Mouse (Mus musculus) stomach, embryonic 14.5 days (tissue): ENCODE results near the gene Pkdrej. TPM values are rescaled to one million over a fixed set of nuclear protein-coding genes. Genes with fewer than 3 reads are reported as not detected.

Source experiments
- ATAC-seq: fragments of 200-750 bp; cut with Nextera tagmentation; 2 replicates; pipeline ENCODE4 v1.8.0; 2017; ENCODE audit warnings: low read depth, moderate TSS enrichment; ENCODE audit not compliant: insufficient number of reproducible peaks, insufficient read depth, low FRiP score
- H3K27ac ChIP-seq: fragments of 300-500 bp; sonication (generic); 2 replicates; pipeline ENCODE4 v1.5.1; 2014; ENCODE audit warnings: mild to moderate bottlenecking, low read length, moderate library complexity, mixed read lengths
- H3K27me3 ChIP-seq: fragments of 300-500 bp; sonication (generic); 2 replicates; pipeline ENCODE4 v1.6.1; 2014; ENCODE audit warnings: low read length, control low read depth, mixed read lengths; ENCODE audit not compliant: control insufficient read depth, insufficient read depth
- H3K36me3 ChIP-seq: fragments of 300-500 bp; sonication (generic); 2 replicates; pipeline ENCODE4 v1.6.1; 2014; ENCODE audit warnings: mild to moderate bottlenecking, control low read depth, low read length, moderate library complexity, mixed read lengths; ENCODE audit not compliant: control insufficient read depth, insufficient read depth
- H3K4me1 ChIP-seq: fragments of 300-500 bp; sonication (generic); 2 replicates; pipeline ENCODE4 v1.6.1; 2014; ENCODE audit warnings: low read length, control low read depth, mixed read lengths; ENCODE audit not compliant: control insufficient read depth, insufficient read depth
- H3K4me2 ChIP-seq: fragments of 300-500 bp; sonication (generic); replicated peaks from 2 replicates; pipeline ENCODE4 v1.6.1; 2014; ENCODE audit warnings: low read depth, low read length, control low read depth
- H3K4me3 ChIP-seq: fragments of 300-500 bp; sonication (generic); 2 replicates; pipeline ENCODE4 v1.5.1; 2014; ENCODE audit warnings: low read depth, low read length, control low read depth
- H3K9ac ChIP-seq: fragments of 300-500 bp; sonication (generic); replicated peaks from 2 replicates; pipeline ENCODE4 v1.6.1; 2014; ENCODE audit warnings: low read depth, mild to moderate bottlenecking, control low read depth, low read length, moderate library complexity, mixed read lengths
- H3K9me3 ChIP-seq: fragments of 300-500 bp; sonication (generic); 2 replicates; pipeline ENCODE4 v1.6.1; 2016; ENCODE audit warnings: low read depth, low read length, control low read depth; ENCODE audit not compliant: control insufficient read depth
- WGBS: fragments of 180-500 bp; shearing (Covaris S2); extraction: QIAGEN DNeasy Blood & Tissue Kit; methylation state at CpG from one replicate; pipeline ENCODE4 v1.1.7; 2014; 5-methylcytosine and 5-hydroxymethylcytosine counted together
- polyA plus RNA-seq: library from polyadenylated mRNA; unstranded; fragments of >200 nt; fragmentation: Nextera tagmentation; extraction: Ambion mirVana; gene quantifications from 2 replicates; pipeline ENCODE4 v1.2.1, GENCODE M21; 2014

The Pkdrej gene
- polyA plus RNA-seq, 1 experiment from 2014 or later, result 0.20 TPM

- H3K9ac ChIP-seq, result no peak overlapping the region
- H3K27ac ChIP-seq, result no peak overlapping the region
- no peaks in the 10 kb centered on the region for H3K36me3 ChIP-seq
- no peak overlapping the region for H3K4me3 ChIP-seq
- 53% methylated on average over 10 of the region's 10 CpGs for WGBS
- no peak for ATAC-seq
- H3K9me3 ChIP-seq, result no peaks in the 10 kb centered on the region
- H3K4me2 ChIP-seq, result no peak overlapping the region
- H3K4me1 ChIP-seq, result peaks cover 8% of the 10 kb centered on the region; the same call in 1 of the 2 replicates
- no peaks in the 10 kb centered on the region for H3K27me3 ChIP-seq
Measured at GRCm38 (mm10) chr15:85813428-85813827, 8.1 kb downstream of the Pkdrej start.

- Histone ChIP-seq H3K36me3 (no peaks in the 10 kb centered on the region), H3K9me3 (no peaks in the 10 kb centered on the region), H3K27me3 (no peaks in the 10 kb centered on the region), H3K4me1 (peaks cover 8% of the 10 kb centered on the region; the same call in 1 of the 2 replicates), H3K27ac (peak within 1 kb of the TSS; percentile 85), H3K9ac (peak within 1 kb of the TSS; percentile 67), H3K4me2 (peak within 1 kb of the TSS; percentile 91), H3K4me3 (peak within 1 kb of the TSS; percentile 81)
- peak; percentile 96 for ATAC-seq
- WGBS, result 2% methylated on average over 36 of the region's 36 CpGs
Measured at GRCm38 (mm10) chr15:85811535-85812277, 9.8 kb downstream of the Pkdrej start, which contains the start of gene Cdpf1. Gene Cdpf1, minus strand, starts transcription at chr15:85811697.

GRCm38 (mm10) chr15:85810806-85811521 is 10.6 kb downstream of the Pkdrej start:
- WGBS, result 3% methylated on average over 36 of the region's 36 CpGs
- peak; percentile 86 for ATAC-seq
- Histone ChIP-seq H3K4me1 (peaks cover 8% of the 10 kb centered on the region; the same call in 1 of the 2 replicates), H3K4me3 (peak overlapping the region; percentile 81), H3K27ac (peak overlapping the region; percentile 85), H3K9me3 (no peaks in the 10 kb centered on the region), H3K36me3 (no peaks in the 10 kb centered on the region), H3K4me2 (peak overlapping the region; percentile 91), H3K9ac (peak overlapping the region; percentile 67), H3K27me3 (no peaks in the 10 kb centered on the region)

DNA sequence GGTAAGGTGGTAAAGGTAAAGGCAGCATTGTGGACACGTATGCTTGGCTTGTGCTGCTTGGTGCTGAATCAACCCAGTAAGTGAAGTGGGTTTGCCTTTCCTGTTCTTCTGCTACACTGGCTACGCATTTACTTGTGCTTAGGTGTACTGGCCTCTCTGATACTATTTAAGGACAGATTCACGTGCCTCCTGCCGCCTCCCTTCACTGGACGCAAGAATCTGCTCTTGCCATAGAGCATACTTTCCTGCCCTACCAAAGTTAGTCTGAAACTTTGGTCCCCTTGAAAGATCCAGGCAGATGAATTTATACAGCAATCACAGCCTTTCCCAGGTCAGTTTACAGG is 11.1 kb downstream of the Pkdrej start:
- no peak overlapping the region for H3K9ac ChIP-seq
- no peak for ATAC-seq
- peak overlapping the region; percentile 91 for H3K4me2 ChIP-seq
- no peaks in the 10 kb centered on the region for H3K36me3 ChIP-seq
- peak overlapping the region; percentile 81; the same call in 1 of the 2 replicates for H3K4me3 ChIP-seq
- no peak overlapping the region for H3K27ac ChIP-seq
- H3K27me3 ChIP-seq, result no peaks in the 10 kb centered on the region
- 81% methylated on average over 5 of the region's 5 CpGs for WGBS
- no peaks in the 10 kb centered on the region for H3K9me3 ChIP-seq
- H3K4me1 ChIP-seq, result peaks cover 8% of the 10 kb centered on the region; the same call in 1 of the 2 replicates

DNA sequence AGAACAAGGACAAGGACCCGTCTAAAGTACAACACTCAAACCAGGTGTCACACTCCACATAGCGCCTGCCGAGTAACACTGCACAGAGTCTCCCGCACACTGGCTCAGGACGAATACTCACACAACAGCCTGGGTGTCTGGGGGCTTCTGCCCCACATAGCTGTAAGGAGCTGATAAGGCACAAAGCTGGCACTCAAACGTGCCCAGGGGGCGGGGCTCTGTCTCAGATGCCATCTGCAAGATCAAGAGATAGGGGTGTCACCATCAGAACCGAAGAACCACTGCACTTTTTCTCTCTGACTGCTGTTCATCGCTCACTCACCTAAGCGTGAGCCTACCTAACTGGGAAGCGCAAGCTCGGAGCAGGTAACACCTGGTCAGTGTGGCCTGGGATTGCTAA is 12.4 kb downstream of the Pkdrej start:
- ATAC-seq, result no peak
- H3K27me3 ChIP-seq, result no peaks in the 10 kb centered on the region
- 86% methylated on average over 12 of the region's 12 CpGs for WGBS

DNA sequence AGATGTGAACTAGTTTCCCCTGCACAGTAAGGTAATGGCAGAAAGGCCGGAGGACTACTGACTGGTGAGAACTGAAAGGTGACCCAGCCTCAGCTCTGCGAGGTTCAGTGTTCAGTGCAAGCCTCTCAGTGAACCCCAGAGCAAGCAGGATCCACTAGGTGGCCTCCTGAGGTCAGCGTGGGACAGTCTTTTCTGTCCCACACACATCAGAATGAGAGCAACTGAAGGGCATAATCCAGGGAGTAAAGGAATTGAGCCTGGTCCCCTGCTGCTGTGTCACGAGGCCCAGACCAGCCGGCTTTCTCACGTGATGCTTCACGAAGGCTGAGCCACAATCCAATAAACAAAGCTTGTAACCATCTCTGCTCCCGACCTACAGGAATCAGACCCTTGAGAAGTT is 13.1 kb downstream of the Pkdrej start:
- Histone ChIP-seq H3K4me1 (peaks cover 8% of the 10 kb centered on the region; the same call in 1 of the 2 replicates), H3K27ac (no peak overlapping the region), H3K4me3 (no peak overlapping the region), H3K4me2 (no peak overlapping the region), H3K36me3 (no peaks in the 10 kb centered on the region), H3K27me3 (no peaks in the 10 kb centered on the region), H3K9me3 (no peaks in the 10 kb centered on the region), H3K9ac (no peak overlapping the region)
- WGBS, result 56% methylated on average over 8 of the region's 8 CpGs
- ATAC-seq, result no peak

More for the DNA sequence above, 12.4 kb downstream of the Pkdrej start:
- H3K4me1 ChIP-seq, result peaks cover 8% of the 10 kb centered on the region; the same call in 1 of the 2 replicates
- H3K27ac ChIP-seq, result no peak overlapping the region
- H3K36me3 ChIP-seq, result no peaks in the 10 kb centered on the region
- no peak overlapping the region for H3K4me3 ChIP-seq
- no peaks in the 10 kb centered on the region for H3K9me3 ChIP-seq
- H3K9ac ChIP-seq, result no peak overlapping the region
- H3K4me2 ChIP-seq, result no peak overlapping the region

- WGBS, result 74% methylated on average over 6 of the region's 6 CpGs
- no peaks in the 10 kb centered on the region for H3K36me3 ChIP-seq
- H3K4me1 ChIP-seq, result peaks cover 8% of the 10 kb centered on the region; the same call in 1 of the 2 replicates
- H3K9me3 ChIP-seq, result no peaks in the 10 kb centered on the region
- H3K4me2 ChIP-seq, result no peak overlapping the region
- H3K9ac ChIP-seq, result no peak overlapping the region
- no peaks in the 10 kb centered on the region for H3K27me3 ChIP-seq
- no peak overlapping the region for H3K4me3 ChIP-seq
- no peak overlapping the region for H3K27ac ChIP-seq
- ATAC-seq, result no peak
Measured at GRCm38 (mm10) chr15:85808031-85808430, 13.5 kb downstream of the Pkdrej start.

DNA sequence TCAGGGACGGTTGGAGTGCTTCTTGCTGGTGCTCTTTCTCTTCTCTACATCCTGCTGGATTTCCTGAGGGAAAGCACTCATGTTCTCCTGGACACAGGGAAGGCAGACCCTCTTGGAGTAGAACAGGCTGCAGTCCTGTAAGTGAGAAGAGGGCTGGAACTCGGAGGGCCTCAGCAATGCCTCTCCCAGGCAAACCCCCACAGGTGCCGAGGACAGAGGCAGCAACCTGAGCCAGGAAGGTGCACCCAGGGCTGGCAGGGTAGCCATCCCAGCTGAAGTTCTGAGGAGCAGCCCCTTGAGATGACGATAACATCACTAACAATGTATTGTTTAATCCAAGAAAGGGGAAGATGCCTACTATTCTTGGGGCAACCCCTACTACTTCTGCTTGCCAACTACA is 14.1 kb downstream of the Pkdrej start:
- ATAC-seq, result no peak
- Histone ChIP-seq H3K27me3 (no peaks in the 10 kb centered on the region), H3K9me3 (no peaks in the 10 kb centered on the region), H3K4me3 (no peak overlapping the region), H3K4me1 (peaks cover 8% of the 10 kb centered on the region; the same call in 1 of the 2 replicates), H3K36me3 (no peaks in the 10 kb centered on the region), H3K4me2 (no peak overlapping the region), H3K9ac (no peak overlapping the region), H3K27ac (no peak overlapping the region)
- WGBS, result 85% methylated on average over 4 of the region's 4 CpGs
